Mouse (Mus musculus): ENCODE measurements at regions not wholly inside any gene's neighbourhood (a gene's known extent, or its start where the extent isn't known, plus 50 kb on each side); places are given as distances from the start of the nearest gene placed in this dataset.

- DNase-seq (ENCODE audit: low spot score) (no peak), ATAC-seq (ENCODE audit: insufficient number of reproducible peaks, low FRiP score, low TSS enrichment, low read depth) (no peak)
- WGBS: 64% methylated on average over 2 of the region's 2 CpGs
Observed at GRCm38 (mm10) chr1:77713001-77713400, 198.1 kb upstream of the Epha4 start.

GRCm38 (mm10) chr1:77708202-77709020 lies 193.5 kb upstream of the Epha4 start:
- no peaks in the 10 kb centered on the region for H3K4me1 ChIP-seq (ENCODE audit: control insufficient read depth, insufficient read depth, low read length)
- H3K36me3 ChIP-seq (ENCODE audit: control insufficient read depth, insufficient read depth, low read length): no peaks in the 10 kb centered on the region
- H3K4me3 ChIP-seq (ENCODE audit: low read depth, low read length): no peak overlapping the region
- H3K4me2 ChIP-seq (ENCODE audit: low read depth, severe bottlenecking): no peak overlapping the region
- H3K9me3 ChIP-seq (ENCODE audit: control insufficient read depth, low read length): no peaks in the 10 kb centered on the region
- WGBS: 32% methylated on average over 14 of the region's 14 CpGs
- ATAC-seq (ENCODE audit: insufficient number of reproducible peaks, low FRiP score, low TSS enrichment, low read depth) (no peak), DNase-seq (ENCODE audit: low spot score) (no peak)
- no peak overlapping the region for H3K27ac ChIP-seq (replicated peaks; ENCODE audit: low read depth, low read length)
- no peaks in the 10 kb centered on the region for H3K27me3 ChIP-seq (ENCODE audit: control insufficient read depth, insufficient read depth, low read length)
- no peak overlapping the region for H3K9ac ChIP-seq (ENCODE audit: low read length)

More at GRCm38 (mm10) chr1:77713001-77713400, 198.1 kb upstream of the Epha4 start:
- H3K4me2 ChIP-seq (ENCODE audit: low read depth, severe bottlenecking): no peak overlapping the region
- H3K27me3 ChIP-seq (ENCODE audit: control insufficient read depth, insufficient read depth, low read length): no peaks in the 10 kb centered on the region
- H3K27ac ChIP-seq (replicated peaks; ENCODE audit: low read depth, low read length): no peak overlapping the region
- no peak overlapping the region for H3K9ac ChIP-seq (ENCODE audit: low read length)
- no peak overlapping the region for H3K4me3 ChIP-seq (ENCODE audit: low read depth, low read length)
- H3K9me3 ChIP-seq (ENCODE audit: control insufficient read depth, low read length): no peaks in the 10 kb centered on the region
- no peaks in the 10 kb centered on the region for H3K4me1 ChIP-seq (ENCODE audit: control insufficient read depth, insufficient read depth, low read length)
- no peaks in the 10 kb centered on the region for H3K36me3 ChIP-seq (ENCODE audit: control insufficient read depth, insufficient read depth, low read length)

GRCm38 (mm10) chr1:77695228-77696018 lies 180.5 kb upstream of the Epha4 start:
- Histone ChIP-seq H3K9ac (ENCODE audit: low read length) (no peak overlapping the region), H3K4me3 (ENCODE audit: low read depth, low read length) (no peak overlapping the region), H3K36me3 (ENCODE audit: control insufficient read depth, insufficient read depth, low read length) (no peaks in the 10 kb centered on the region), H3K9me3 (ENCODE audit: control insufficient read depth, low read length) (no peaks in the 10 kb centered on the region), H3K4me2 (ENCODE audit: low read depth, severe bottlenecking) (no peak overlapping the region), H3K4me1 (ENCODE audit: control insufficient read depth, insufficient read depth, low read length) (no peaks in the 10 kb centered on the region), H3K27me3 (ENCODE audit: control insufficient read depth, insufficient read depth, low read length) (no peaks in the 10 kb centered on the region), H3K27ac (replicated peaks; ENCODE audit: low read depth, low read length) (no peak overlapping the region)
- WGBS: 78% methylated on average over 3 of the region's 3 CpGs
- DNase-seq (ENCODE audit: low spot score): no peak
- ATAC-seq (ENCODE audit: insufficient number of reproducible peaks, low FRiP score, low TSS enrichment, low read depth): no peak

- no peak overlapping the region for H3K4me3 ChIP-seq (ENCODE audit: low read depth, low read length)
- H3K9ac ChIP-seq (ENCODE audit: low read length): no peak overlapping the region
- no peaks in the 10 kb centered on the region for H3K36me3 ChIP-seq (ENCODE audit: control insufficient read depth, insufficient read depth, low read length)
- H3K27me3 ChIP-seq (ENCODE audit: control insufficient read depth, insufficient read depth, low read length): no peaks in the 10 kb centered on the region
- DNase-seq (ENCODE audit: low spot score) (no peak), ATAC-seq (ENCODE audit: insufficient number of reproducible peaks, low FRiP score, low TSS enrichment, low read depth) (no peak)
- no peaks in the 10 kb centered on the region for H3K9me3 ChIP-seq (ENCODE audit: control insufficient read depth, low read length)
- WGBS: 79% methylated on average over 7 of the region's 7 CpGs
- H3K4me2 ChIP-seq (ENCODE audit: low read depth, severe bottlenecking): no peak overlapping the region
- no peak overlapping the region for H3K27ac ChIP-seq (replicated peaks; ENCODE audit: low read depth, low read length)
- no peaks in the 10 kb centered on the region for H3K4me1 ChIP-seq (ENCODE audit: control insufficient read depth, insufficient read depth, low read length)
Observed at GRCm38 (mm10) chr1:77663345-77663744, 148.5 kb upstream of the Epha4 start.

GRCm38 (mm10) chr1:77660436-77660835 lies 145.5 kb upstream of the Epha4 start:
- no peaks in the 10 kb centered on the region for H3K27me3 ChIP-seq (ENCODE audit: control insufficient read depth, insufficient read depth, low read length)
- no peak overlapping the region for H3K9ac ChIP-seq (ENCODE audit: low read length)
- H3K9me3 ChIP-seq (ENCODE audit: control insufficient read depth, low read length): no peaks in the 10 kb centered on the region
- no peak overlapping the region for H3K4me3 ChIP-seq (ENCODE audit: low read depth, low read length)
- ATAC-seq (ENCODE audit: insufficient number of reproducible peaks, low FRiP score, low TSS enrichment, low read depth): no peak
- no peak for DNase-seq (ENCODE audit: low spot score)
- no peak overlapping the region for H3K27ac ChIP-seq (replicated peaks; ENCODE audit: low read depth, low read length)
- no peaks in the 10 kb centered on the region for H3K36me3 ChIP-seq (ENCODE audit: control insufficient read depth, insufficient read depth, low read length)
- no peaks in the 10 kb centered on the region for H3K4me1 ChIP-seq (ENCODE audit: control insufficient read depth, insufficient read depth, low read length)
- H3K4me2 ChIP-seq (ENCODE audit: low read depth, severe bottlenecking): no peak overlapping the region

- Histone ChIP-seq H3K36me3 (ENCODE audit: control insufficient read depth, insufficient read depth, low read length) (no peaks in the 10 kb centered on the region), H3K9me3 (ENCODE audit: control insufficient read depth, low read length) (no peaks in the 10 kb centered on the region), H3K4me1 (ENCODE audit: control insufficient read depth, insufficient read depth, low read length) (no peaks in the 10 kb centered on the region), H3K4me2 (ENCODE audit: low read depth, severe bottlenecking) (no peak overlapping the region), H3K9ac (ENCODE audit: low read length) (no peak overlapping the region), H3K27me3 (ENCODE audit: control insufficient read depth, insufficient read depth, low read length) (no peaks in the 10 kb centered on the region), H3K4me3 (ENCODE audit: low read depth, low read length) (no peak overlapping the region), H3K27ac (replicated peaks; ENCODE audit: low read depth, low read length) (no peak overlapping the region)
- WGBS: 89% methylated on average over 3 of the region's 3 CpGs
- DNase-seq (ENCODE audit: low spot score) (no peak), ATAC-seq (ENCODE audit: insufficient number of reproducible peaks, low FRiP score, low TSS enrichment, low read depth) (no peak)
Observed at GRCm38 (mm10) chr1:77637025-77637424, 122.1 kb upstream of the Epha4 start.

- no peak for ATAC-seq (ENCODE audit: insufficient number of reproducible peaks, low FRiP score, low TSS enrichment, low read depth)
- no peak overlapping the region for H3K9ac ChIP-seq (ENCODE audit: low read length)
- 62% methylated on average over 9 of the region's 9 CpGs for WGBS
- H3K36me3 ChIP-seq (ENCODE audit: control insufficient read depth, insufficient read depth, low read length): no peaks in the 10 kb centered on the region
- no peak for DNase-seq (ENCODE audit: low spot score)
- no peaks in the 10 kb centered on the region for H3K4me1 ChIP-seq (ENCODE audit: control insufficient read depth, insufficient read depth, low read length)
- H3K4me2 ChIP-seq (ENCODE audit: low read depth, severe bottlenecking): no peak overlapping the region
- no peaks in the 10 kb centered on the region for H3K27me3 ChIP-seq (ENCODE audit: control insufficient read depth, insufficient read depth, low read length)
- H3K9me3 ChIP-seq (ENCODE audit: control insufficient read depth, low read length): no peaks in the 10 kb centered on the region
- H3K27ac ChIP-seq (replicated peaks; ENCODE audit: low read depth, low read length): no peak overlapping the region
- no peak overlapping the region for H3K4me3 ChIP-seq (ENCODE audit: low read depth, low read length)
Observed at GRCm38 (mm10) chr1:77629496-77630281, 114.8 kb upstream of the Epha4 start.

GRCm38 (mm10) chr1:77628861-77629260 lies 114.0 kb upstream of the Epha4 start:
- H3K4me1 ChIP-seq (ENCODE audit: control insufficient read depth, insufficient read depth, low read length): no peaks in the 10 kb centered on the region
- H3K4me2 ChIP-seq (ENCODE audit: low read depth, severe bottlenecking): no peak overlapping the region
- no peak overlapping the region for H3K27ac ChIP-seq (replicated peaks; ENCODE audit: low read depth, low read length)
- 62% methylated on average over 4 of the region's 4 CpGs for WGBS
- no peaks in the 10 kb centered on the region for H3K27me3 ChIP-seq (ENCODE audit: control insufficient read depth, insufficient read depth, low read length)
- ATAC-seq (ENCODE audit: insufficient number of reproducible peaks, low FRiP score, low TSS enrichment, low read depth) (no peak), DNase-seq (ENCODE audit: low spot score) (no peak)
- H3K4me3 ChIP-seq (ENCODE audit: low read depth, low read length): no peak overlapping the region
- H3K9me3 ChIP-seq (ENCODE audit: control insufficient read depth, low read length): no peaks in the 10 kb centered on the region
- H3K9ac ChIP-seq (ENCODE audit: low read length): no peak overlapping the region
- no peaks in the 10 kb centered on the region for H3K36me3 ChIP-seq (ENCODE audit: control insufficient read depth, insufficient read depth, low read length)
